Mouse (Mus musculus) spleen, adult 2 months (tissue): ENCODE measurements around the gene Usp30.

Experiments used
- CTCF ChIP-seq: fragments of 200-500 bp; IDR thresholded peaks from 2 replicates; pipeline ENCODE4 v1.5.1; 2011; ENCODE audit warnings: mild to moderate bottlenecking, inconsistent platforms; ENCODE audit not compliant: insufficient read depth, insufficient read length, insufficient replicate concordance; ENCODE audit errors: extremely low read depth
- POLR2A ChIP-seq: fragments of 200-500 bp; IDR thresholded peaks from 2 replicates; pipeline ENCODE4 v1.6.1; 2011; ENCODE audit warnings: low read depth, low read length, inconsistent platforms

- TF ChIP-seq CTCF = no peak
- no peak for TF ChIP-seq POLR2A
Measured at GRCm38 (mm10) chr5:114046604-114047003, 18.7 kb upstream of the Usp30 start.
